Mouse (Mus musculus) retina, postnatal 1 day (tissue): ENCODE data around the gene Espn.
A peak's percentile ranks its signal among the peaks of the same experiment; 100 is the strongest.

Source experiments
- DNase-seq: peaks from one replicate; pipeline ENCODE4 v3.0.0-alpha.2; 2012

The Espn gene

DNA sequence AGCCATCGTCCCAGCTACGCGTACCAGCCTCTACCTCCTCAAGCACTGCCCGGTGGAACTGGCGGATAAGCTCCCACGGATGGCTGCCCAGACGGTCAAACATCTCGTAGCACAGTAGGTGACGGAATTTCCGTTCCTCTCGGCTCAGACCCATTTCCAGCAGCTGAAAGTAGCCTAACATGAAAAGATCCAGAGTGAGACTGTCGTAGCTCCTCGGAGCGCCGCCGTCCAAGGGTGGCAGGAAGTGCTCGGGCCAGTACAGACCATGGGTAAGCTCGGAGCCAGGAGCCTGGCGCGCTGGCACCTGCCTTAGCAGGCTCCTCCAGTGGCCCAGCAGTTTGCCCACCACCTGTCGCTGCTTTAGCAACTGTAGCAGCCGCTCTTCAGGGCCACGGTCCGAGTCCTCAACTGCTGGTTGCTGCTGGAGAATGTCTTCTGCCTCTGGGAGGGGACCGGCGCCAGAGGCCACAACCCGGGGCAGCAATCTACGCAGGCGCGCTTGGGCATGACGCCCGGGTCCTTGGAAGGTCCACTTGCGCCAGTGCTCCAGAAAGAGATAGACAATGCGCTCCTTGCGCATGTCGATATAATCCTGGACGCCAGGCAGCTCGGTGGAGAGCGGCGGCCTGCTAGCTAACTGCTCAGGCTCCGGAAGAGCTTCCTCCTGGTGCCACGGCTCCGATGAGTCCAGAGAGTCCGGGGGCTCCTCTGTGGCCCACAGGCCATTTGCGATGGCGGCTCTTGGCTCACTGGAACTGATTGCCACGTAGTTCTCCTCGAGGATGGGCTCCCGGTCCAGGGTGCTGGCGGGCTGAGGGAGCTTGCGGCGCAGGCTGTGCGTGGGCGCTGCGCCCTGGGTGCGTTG is 26.8 kb downstream of the Espn start:
- DNase-seq = peak; percentile 49

DNA sequence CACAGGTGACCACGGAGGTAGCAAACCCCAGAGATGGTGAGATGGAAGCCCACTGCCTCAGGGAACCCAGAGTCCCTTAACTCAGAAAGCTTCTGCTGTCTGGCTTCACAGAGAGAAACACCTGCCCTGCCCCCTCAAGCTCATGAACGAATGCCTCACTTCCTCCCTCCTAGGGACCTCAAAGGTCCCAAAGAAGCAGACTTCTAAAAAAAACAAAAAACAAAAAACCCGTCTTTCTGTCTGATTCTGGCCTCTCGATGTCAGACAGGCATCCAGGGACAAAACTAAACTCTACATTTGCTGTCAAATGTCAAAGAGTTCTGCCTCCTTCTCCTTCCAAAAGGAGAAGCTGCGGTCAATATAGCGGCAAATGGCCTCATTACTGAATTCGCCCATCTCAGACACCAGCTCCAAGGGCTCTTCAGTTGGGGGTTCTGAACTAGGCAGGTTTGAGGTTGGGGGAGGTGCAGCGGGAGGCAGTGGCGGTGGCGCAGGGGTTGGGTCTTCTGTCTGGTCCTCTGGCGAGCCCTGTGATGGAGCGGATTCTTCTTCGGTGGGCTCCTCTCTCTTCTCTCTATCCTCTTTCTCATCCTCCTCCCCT is 27.7 kb downstream of the Espn start:
- DNase-seq = no peak

DNA sequence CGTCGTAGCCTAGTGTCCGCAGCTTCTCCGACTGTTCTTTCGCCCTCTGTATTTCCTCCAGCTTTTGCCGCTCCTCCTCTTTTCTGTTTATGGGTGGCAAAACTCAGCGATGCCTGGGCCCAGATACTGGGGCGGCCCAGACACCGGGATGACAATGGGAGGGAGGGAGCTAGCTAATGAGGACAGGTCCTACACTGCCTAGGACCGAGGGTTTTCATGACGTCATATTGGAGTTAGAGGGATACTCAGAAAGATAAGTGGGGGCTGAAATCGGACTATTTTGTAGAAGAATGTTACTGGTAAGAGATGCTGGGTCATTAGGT is 31.0 kb downstream of the Espn start:
- DNase-seq = peak; percentile 53

DNA sequence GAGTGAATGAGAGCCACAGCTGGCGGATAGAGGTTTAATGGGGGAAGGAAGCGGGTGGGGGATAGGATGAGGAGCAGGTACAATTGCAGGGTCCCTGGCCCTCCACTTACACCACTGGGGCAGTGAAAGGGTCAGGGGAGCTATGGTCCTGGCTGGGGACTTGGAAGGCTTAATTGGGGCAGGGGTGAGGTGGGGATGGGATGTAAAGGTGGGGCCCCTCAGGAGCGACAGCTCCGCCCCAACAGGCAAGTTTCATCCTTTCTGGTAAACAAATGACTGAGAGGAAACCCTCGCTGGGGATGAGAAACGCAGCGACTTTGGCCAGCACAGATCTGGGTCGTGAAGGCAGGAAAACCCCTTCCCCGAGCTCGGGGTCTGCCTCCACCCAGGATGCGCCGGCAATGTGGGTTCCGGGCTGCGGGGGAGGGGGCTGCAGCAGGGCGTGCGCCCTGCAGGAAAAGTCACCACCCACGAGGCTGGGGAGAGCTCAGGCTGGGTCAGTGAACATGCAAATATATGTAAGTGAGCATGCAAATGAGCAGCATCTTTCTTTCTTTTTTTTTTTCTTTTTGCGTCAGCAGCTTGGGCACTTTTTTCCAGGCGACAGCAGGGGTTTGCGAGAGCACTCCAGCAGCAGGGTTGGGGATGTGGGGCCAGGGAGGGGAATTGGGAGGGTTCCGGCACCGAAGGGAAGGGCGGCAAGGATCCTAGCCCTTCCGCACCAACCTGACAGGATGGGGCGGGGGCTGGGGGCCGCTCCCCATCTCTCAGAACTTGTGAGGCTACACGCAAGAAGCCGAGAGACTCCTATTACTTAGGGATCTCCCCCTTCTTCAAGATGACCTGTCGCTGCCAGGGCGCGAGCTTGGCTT is 31.6 kb downstream of the Espn start:
- DNase-seq = peak; percentile 53

DNA sequence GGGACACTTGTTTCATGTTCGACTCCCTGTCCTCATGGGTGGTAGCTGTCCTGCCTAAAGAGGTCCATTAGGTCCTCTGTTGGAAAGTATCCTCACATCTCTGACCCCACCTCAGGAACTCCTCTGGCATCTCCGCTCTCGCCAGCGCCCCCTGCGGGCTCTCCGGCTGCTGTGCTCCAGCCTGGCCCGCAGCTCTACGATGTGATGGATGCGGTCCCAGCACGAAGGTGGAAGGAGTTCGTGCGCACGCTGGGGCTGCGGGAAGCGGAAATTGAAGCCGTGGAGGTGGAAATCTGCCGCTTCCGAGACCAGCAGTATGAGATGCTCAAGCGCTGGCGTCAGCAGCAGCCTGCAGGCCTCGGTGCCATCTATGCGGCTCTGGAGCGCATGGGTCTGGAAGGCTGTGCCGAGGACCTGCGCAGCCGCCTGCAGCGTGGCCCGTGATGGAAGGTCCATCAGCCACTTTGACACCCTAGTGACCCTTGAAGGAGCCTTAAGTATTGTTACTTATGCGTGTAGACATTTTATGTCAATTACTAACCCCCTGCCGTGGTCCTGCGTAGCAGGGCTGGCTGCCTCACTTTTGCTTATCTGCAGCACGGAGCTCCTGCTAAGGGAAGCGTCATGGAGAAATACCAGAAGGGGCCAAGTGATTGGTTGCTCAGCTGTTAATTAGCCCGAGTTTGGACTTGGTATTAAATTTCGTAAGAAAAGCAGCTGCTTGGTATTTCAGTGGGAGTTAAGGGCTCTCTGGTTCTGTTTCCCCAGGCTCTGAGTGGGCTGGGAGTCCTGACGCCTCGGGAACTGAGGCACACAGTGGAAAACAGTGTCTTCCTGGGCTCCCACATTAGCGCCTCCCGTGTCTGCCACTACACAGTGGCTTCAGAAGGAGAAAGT is 32.5 kb downstream of the Espn start:
- peak; percentile 85 for DNase-seq

DNA sequence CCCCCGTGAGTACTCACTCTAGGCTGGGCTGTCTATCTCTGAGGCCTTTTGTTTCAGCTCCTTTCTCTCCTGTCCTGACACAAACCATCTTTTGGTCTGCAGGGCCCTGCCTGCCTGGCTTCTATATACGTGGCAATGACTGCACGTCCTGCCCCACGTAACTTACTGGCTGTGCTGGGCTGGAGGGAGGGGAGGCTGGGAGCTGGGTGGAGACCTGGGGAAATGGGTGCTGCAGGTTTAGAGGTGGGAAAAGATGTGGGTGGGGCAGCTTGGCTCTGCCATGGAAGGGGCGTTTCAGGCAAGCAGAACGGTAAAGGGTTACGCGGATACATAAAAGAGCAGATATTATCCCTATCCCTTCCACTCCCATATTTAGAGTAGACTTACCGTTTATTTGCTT is 34.6 kb downstream of the Espn start:
- no peak for DNase-seq

DNA sequence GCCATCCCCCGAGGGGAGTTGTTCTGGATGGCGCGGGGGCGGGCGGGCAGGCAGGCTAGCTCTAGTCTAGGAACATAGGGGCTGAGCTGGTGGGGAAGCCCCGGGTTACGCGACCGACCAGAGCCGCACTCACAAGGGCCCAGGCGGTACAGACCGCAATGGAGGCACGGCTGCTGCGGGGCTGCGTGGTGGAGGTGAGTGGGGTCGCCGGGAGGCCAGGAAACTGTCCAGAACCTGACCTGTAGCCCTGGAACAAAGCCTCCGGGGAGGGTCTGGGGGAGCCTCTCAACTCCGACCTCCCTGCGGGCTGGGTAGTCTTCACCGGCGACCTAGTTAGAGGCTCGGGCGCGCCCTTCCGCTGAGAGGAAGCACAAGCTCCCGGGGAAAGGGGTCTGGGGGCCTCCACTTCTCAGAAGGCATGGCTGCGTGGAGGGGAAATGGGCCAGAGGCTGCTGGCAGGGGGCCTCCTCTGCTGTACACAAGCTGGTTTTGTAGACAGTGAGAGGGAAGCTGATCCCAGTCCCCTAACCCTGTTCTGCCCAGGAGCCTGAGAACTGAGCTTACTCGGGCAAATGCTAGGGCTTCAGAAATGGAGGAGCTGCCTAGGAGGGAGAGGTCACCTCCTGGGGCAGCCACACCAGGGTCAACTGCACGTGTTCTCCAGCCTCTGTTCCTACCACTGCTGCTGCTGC is 36.1 kb downstream of the Espn start, which contains the start of gene Tnfrsf25:
Gene Tnfrsf25 (plus strand): TSS at position 14 of the 692 bp plus-strand sequence.
- peak; percentile 69 for DNase-seq

DNA sequence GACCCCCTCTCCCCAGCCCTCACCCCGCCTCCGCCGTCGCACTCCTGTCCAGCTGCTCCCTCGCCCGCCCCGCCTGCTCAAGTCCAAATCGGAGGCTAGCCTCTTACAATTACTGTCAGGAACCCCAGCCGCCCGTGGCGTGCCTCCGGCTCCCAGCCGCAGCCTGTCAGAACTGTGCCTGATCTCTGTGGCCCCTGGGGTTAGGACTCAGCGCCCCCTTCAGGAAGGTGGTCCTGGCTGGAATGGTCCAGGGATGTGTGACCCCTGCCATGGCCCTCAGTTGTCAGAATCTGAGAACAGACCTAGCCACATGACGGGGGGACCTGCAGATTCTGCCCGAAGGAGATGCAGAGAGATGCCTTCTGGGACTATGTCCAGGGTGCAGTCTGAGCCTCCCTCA is 38.1 kb downstream of the Espn start:
- DNase-seq = peak; percentile 44

DNA sequence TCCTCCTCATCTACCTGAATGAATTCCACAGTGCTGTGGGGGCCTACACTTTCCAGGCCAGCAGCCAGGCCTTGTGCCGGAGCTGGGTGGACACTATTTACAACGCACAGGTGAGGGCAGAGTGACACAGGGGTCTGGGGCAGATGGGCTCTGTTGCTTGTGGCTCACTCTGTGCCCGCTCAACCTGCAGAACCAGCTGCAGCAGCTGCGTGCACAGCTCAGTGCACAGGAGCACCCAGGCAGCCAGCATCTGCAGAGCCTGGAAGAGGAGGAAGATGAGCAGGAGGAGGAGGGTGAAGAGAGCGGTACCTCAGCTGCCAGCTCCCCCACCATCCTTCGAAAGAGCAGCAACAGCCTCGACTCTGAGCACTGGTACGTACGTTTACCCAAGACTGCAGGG is 39.8 kb downstream of the Espn start:
- DNase-seq = no peak

DNA sequence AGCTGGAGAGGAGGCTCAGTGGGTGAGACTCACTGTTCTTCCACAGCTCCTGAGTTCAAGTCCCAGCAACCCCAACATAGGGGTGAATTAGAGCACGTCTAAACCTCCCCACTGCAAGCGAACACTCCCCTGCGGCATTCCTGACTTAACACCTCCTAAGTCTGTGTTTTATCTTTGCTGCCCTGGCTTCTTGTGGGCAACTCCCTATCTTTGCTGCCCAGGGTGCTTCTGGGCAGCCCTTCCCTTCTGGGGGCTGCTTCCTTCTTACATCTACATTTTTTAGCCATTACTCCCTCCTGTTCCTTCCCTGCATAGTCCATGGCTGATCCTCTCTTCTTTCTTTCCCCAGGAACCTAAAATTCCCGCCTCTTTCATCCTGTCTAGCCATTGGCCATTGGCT is 41.5 kb downstream of the Espn start:
- DNase-seq = no peak

DNA sequence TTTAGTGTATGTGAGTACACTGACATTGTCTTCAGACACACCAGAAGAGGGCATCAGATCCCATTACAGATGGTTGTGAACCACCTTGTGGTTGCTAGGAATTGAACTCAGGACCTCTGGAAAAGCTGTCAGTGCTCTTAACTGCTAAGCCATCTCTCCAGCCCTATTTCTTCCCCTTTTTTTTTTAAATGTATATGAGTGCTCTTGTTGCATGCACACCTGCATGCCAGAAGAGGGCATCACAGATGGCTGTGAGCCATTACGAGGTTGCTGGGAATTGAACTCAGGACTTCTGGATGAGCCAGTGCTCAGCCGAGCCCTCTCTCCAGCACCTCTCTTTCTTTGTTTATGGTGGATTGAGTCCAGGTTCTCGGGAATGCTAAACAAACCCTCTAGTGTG is 42.7 kb downstream of the Espn start:
- DNase-seq = no peak

DNA sequence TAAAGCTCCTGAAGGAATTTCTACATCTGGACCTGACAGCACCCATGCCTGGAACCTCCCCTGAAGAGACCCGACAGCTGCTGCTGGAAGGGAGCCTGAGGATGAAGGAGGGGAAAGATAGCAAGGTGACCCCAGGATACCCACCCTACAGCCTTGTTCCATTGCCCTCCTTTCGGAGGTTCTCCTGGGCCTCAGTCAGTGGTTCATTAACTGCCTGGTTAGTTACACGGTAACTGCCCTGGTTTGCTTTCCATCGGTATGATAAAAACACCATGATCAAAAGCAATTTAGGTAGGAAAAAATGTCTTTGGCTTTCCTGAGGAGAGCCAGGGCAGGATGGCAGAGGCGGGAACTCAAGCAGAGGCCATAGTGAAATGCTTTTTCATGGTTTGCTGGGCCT is 43.5 kb downstream of the Espn start:
- no peak for DNase-seq

DNA sequence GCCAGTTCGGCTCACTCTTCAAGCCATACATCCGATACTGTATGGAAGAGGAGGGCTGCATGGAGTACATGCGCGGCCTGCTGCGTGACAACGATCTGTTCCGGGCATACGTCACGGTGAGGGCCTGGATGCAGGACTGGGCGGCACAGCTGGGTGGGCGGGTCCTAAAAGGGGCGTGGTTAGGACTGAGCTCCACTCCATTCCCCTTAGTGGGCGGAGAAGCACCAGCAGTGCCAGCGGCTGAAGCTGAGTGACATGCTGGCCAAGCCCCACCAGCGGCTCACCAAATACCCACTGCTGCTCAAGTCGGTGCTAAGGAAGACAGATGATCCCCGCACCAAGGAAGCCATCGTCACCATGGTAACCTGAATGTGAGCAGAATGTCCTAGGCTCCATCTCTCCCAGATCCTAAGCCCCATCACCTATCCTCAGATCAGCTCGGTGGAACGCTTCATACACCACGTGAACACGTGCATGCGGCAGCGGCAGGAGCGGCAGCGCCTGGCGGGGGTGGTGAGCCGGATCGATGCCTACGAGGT is 44.1 kb downstream of the Espn start:
- DNase-seq = peak; percentile 95

DNA sequence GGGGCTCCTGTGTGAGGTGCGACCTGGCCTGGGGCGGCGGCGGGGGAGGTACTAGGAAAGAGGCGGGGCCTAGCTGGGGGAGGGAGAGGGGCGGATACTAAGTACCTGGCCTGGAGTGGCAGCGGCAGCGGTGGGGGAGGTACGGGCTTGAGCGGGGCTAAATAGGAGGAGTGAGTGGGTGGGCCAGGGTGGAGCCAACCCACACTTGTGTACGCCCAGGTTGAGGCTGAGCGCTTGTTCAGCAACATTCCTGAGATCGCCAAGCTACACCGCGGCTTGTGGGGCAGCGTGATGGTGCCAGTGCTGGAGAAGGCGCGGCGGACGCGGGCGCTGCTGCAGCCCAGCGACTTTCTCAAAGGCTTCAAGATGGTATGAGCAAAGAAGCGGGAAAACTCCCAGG is 44.7 kb downstream of the Espn start:
- DNase-seq = peak; percentile 70

DNA sequence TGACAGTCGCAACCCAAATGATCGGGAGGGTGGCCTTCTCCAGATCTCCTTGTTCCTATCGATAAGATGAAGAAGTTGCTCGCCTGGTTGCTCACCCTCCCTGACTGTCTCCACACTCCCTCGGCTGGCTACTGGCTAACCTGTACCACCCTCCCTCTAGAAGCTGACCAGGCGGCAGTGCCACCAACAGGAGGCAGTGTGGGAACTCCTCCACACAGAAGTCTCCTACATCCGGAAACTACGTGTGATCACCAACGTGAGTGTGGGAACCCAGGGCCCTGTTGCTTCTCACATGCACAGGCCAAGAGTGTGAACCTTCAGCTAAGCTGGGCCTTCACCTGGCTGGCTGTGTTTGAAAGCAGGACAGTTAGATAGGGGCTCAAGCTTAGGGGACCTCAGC is 45.4 kb downstream of the Espn start:
- no peak for DNase-seq

DNA sequence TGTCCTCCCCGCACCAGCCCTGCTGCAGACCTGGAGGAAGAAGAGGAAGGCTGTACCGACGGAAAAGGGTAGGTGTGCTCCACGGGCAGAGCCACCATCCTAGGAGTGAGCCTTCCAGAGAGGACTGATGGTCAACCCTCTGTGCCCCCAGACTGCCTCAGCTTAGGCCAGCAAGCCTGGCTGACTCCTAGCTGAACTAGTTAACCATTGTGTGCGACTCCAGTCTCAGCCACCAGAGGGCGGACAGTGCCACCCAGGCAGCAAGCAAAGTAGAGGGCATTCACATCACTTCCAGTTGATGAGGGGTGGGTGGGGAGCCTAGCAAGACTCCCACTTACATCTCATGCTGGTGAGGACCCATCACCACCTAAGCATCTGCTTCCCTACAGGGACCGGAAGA is 49.1 kb downstream of the Espn start:
- DNase-seq = peak; percentile 84

DNA sequence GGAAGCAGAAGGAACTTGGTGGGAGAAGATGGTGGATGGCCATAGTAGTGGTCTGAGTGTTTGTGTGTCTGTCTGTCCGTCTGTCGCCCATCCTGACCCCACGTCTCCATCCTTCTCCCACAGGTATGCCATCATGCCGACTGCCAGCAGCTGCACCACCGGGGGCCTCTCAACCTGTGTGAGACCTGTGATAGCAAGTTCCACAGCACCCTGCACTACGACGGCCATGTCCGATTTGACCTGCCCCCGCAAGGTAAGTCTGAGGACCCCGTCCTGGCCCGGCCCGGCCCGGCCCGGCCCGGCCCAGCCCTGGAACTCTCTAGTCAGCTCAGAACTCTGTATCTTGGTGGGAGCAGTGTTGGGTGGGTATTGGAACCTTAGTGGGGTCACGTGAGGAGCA is 50.2 kb downstream of the Espn start:
- no peak for DNase-seq

DNA sequence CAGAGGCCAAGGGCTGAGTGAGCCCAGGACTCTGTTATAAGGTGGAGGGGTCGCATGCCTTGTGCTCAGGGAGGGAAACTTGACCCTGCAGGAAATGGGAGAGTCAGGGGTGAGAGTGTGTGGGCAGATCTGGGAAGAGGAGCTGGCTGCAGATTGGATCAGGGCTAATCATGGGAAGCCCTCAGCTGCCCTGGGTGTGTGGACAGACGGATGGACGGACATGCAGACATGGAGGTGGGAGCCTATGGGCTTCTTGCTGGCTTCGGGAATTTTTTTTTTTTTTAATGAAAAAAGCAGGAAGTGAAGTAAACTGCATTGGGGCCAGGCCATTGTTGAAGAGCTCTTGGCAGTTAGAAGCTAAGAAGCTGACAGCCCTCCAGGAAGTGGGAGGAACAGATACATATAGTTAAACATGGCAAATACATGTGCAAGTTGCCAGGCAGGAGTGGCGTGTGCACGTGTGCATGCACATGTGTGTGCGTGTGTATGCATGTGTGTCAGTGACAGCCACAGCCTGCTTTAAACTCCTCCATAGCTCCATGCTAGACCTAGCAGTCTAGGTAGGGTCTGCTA is 51.0 kb downstream of the Espn start:
- no peak for DNase-seq

DNA sequence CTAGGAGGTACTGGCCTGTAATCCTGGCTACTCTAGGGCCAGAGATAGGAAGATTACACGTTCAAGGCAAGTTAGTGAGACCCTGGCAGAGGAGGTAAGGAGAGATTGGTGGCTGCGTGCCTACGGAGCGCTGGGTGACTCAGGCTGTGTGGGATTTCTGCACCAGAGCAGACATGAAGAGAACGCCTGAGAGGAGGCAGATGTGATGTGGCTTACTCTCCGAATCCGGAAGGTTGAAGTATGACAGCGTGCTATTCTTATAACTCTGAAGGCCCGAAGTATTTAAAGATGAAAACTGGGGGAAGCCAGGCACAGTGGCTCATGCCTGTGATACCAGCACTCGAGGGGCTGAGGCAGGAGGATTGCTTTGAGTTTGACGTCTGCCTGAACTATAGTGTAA is 51.6 kb downstream of the Espn start:
- DNase-seq = no peak

DNA sequence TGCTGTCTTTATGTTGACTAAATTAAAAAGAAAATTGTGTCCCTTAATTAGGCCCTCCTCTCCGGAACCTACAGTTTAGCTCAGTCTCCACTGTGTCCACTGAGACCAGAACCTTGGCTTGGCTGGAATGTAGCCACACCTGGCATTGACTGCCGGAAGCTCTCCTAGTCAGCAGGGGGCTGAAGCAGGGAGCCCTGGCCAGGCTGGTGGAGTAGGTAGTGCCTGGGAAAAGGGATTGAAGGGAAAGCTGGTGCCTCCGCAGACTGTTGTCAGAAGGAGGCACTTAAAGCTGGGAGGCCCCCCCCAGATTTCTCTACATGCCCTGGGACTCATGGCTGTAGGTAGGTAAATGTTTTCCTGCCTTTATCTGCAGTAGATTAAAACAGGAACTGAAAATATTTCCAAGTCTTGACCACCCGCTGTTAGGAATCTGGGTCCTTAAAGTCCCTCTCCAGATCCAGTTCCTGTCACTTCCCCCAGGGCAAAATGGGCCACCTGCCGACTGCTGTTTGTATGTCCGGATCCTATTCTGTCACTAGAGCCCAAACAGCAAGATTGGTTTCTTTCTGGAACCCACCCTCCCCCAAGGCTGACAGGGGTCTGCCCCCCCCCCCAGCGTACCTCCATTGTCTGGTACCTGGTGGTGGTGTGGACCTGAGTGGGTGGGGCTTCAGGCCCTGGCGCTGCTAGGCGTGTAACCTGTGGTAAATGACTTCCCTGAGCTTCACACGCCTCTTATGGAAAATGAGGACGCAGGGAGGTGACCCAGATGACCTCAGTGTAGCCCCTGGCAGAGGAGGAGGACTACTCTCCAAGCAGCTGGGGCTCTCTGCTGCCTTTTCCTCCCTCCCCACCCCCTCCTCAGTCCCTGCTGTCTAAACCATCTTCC is 54.0 kb downstream of the Espn start:
- DNase-seq = no peak
